Mouse (Mus musculus) retina, embryonic 14.5 days (tissue): ENCODE results near the gene Cep131.

ENCODE experiments used
- DNase-seq: peaks from one replicate; pipeline ENCODE4 v3.0.0-alpha.2; 2015; ENCODE audit warnings: low spot score

Cep131 gene

DNA sequence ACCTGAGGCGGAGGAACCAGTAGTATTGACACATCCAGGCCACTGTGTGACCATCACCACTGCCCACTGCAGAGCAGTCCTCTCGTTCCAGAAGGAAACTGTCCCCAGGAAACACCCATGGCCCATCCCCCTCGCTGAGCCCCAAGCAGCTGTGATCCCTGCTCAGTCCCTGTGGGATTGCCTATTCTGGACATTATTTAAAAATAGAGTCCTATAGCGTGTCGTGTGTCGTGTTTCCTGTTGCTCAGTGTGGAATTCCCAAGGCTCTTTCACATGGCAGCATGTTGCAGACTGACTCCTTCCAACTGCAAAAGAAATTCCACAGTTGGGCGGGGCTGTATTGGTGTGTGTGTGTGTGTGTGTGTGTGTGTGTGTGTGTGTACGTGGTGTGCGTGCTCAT is 34.4 kb downstream of the Cep131 start:
- no peak for DNase-seq

DNA sequence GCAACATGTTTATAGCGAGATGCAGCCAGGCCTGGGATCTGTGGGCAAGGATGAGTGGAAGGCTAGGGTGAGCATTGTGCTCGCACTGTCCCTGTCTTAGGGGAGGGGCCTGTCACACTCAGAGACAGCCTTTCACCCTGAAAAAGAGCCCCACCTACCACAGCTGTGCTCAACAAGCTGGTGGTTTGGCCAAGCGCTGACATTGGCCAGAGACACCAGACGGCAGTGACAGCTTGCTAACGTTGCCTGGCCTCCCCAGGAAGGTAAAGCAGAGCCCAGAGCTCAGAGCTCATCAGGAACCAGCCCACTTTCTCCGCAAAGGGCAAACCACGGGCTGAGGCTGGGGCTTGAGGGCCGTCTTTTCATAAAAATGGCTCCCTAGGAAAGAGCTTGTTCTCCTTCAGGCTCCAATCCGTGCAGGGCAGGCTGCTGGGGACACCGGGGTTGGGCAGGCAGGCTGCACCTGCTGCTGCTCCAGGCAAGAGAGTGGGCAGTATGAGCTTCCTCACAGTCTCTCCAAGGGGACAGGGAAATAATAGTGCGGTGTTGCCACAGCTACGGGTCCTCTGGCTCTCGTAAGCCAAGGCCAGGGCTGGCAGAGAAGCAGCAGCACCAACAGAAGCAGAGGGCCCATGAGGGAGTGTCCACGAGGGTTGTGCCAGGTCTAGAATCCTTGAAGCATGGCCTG is 35.4 kb downstream of the Cep131 start:
- peak; percentile 51 for DNase-seq

DNA sequence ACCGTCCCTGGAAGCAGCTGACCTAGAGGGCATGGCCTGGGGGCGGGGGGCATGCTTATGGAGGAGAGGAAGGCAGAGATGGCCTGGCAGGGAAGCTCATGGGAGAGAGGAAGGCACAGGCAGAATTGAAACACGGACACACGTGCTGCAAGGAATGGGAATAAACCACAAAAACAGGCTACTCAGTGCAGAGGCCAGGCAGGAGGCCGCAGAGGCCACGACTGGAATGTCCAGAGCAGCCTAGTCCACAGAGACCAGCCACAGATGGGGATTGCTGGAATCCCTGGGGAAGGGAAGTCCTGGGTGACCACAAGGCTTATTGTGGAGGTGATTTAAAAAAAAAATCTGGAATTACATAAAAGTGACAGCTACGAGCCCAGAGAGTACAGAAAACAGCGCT is 37.6 kb downstream of the Cep131 start:
- no peak for DNase-seq

DNA sequence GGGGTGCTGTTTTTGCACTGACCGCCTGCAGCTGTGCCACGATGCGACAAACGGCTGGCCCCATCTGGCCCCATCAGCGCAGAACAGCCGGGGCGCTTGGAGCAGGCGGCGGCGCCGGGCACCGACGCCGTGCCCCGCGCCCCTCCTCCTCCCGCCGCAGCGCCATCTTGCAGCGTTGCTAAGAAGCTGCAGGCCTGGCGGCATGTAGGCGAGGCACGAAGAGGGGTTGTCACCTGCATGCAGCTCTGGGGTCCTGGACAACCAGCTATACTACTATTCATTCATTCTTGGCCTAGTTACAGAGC is 38.4 kb downstream of the Cep131 start:
- DNase-seq, result peak; percentile 77

DNA sequence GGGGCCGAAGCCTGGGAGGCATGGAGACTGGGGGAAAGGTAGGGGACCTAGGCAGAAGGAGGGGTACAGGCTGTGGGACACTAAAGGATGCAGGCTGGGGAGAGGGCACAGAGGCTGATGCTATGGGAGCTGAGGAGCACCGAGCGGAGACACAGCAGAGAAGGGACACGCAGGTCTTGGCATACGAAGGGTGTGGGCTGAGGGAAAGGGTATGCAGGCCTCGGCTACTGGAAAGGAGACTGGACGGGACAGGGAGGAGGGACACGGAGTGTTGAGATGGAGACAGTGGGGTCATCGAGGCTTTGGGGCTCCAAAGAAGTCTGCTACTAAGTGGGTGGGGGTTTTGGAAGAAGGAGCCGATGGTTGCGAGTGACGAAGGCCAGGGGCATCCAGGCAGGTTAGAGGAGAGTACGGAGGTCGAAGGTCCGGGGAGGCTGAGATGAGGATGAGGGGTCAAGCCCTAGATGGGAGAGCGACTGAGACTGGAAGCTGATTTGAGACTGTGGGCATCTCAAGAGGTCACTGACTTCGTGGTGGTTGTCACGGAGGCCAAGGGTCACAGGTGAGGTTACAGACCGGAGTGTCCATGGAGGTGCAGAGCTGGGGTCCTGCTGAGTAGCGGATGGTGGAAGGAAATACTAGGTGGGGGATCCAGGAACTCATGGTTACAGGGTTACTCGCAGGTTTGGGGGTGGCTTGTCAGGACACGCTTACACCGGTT is 38.9 kb downstream of the Cep131 start:
- peak; percentile 41 for DNase-seq

DNA sequence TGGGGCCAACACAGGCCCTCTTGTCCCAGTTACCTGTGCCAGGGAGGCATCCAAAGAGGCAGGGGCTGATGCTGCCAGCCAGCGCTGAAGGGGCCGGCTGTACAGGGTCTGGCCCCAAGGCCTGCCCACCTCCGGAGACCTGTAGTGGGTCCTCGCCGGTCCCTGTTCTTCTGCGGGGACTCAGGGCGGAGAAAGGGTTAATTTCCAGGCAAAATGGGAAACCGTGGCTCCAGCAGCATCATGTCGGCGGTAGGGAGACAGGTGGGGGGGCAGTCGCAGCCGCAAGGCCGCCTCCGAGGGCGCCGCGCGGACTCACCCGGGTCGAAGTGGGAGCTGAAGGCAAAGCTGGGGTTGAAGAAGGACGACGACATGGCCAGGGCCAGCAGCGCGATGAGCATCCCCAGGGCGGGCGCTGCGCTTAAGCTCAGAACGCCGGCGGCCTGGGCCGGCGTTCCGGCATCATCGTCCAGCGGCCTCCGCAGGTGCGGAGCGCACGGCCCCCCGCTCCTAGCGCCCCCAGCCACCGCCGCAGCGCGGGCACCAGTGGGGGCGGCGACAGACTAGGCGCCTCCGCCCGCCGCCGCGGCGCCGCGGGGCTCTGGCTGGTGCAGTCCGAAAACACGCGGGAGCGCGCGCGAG is 40.0 kb downstream of the Cep131 start, which contains the start of gene Aatk:
Aatk (minus strand) TSS at position 615 of the 639 bp plus-strand sequence.
- DNase-seq, result peak; percentile 59

DNA sequence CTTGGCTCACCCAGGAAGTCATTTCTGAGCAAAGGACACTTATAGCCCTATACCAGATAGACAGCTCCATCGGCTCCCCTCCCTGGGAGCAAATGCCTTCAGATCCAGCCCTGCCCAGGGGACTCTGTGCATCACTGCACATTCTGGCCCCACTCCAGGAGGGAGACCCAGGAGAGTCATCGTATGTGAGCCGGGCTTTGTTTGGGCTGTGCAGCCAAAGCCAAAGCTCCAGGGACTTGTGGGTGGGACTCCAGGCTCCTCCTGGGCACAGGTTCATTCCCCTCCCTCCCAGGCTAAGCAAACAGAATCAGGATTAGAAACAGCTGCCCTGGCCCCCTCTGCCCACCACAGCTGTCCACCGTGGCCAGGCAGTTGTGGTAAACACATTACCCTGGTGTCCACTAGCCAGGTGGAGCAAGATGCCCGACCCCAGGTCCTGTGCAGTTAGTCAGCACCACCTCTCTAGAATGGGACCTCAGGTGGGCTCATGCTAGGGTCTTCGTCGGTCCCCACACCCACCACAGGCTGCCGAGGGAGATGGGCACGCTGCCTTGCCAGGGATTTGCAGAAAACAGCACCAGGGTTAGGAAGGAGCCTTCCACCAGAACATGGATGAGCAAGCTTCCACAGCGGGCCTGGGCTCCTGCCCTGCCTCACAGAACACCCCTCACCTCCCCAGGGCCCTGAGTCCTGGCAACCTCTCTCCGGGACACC is 40.6 kb downstream of the Cep131 start:
- DNase-seq, result no peak

DNA sequence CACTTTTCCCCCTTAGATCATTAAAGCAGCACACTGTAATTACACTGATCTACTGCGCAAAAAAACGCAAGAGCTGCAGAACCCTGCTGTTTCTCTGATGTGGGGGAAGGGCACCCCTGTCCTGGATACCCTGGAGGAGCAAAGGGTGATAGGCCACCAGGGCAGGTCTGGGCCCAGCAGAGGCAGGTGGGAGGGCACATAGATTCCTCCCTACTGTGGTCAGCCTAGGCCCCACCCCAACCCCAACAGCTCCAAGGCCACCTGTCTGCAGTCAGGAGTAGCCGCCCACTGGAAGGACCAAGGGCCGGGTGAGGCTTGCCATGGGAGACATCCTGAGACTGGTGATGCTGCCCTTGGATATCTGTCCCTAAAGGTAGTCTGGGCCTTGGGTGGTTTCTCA is 41.3 kb downstream of the Cep131 start:
- no peak for DNase-seq

DNA sequence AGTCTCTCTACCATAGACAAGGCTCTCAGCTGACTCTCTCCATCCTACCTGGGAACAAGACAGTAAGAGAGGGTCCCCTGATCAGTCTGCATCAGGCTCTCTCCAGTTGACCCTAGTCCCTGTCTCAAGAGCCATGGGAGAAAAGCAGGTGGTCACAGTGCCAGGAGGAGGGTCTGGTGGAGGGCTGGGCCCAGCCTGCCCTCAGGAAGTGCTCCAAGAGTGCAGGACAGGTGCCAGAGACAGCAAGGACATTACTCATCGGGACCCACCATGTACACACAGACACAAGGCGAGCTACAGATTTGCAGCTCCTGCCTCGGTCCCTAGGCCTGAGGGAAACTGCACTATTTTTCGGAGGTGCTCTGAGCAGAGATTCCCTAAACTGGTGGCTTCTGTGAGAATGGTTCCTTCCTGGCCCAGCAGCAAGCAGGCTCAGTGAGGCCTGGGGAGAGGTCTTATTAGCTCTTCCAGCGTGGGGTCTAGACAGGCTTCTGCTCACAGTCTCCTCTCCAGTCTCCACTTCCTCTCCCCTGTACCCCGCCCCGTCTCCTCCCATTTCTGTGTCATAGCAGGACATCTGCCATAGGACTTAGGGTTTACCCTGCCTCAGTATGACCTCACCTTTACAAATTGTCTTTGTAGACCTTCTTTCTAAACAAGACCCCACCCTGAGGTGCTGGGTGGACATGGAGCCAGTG is 44.3 kb downstream of the Cep131 start:
- no peak for DNase-seq

DNA sequence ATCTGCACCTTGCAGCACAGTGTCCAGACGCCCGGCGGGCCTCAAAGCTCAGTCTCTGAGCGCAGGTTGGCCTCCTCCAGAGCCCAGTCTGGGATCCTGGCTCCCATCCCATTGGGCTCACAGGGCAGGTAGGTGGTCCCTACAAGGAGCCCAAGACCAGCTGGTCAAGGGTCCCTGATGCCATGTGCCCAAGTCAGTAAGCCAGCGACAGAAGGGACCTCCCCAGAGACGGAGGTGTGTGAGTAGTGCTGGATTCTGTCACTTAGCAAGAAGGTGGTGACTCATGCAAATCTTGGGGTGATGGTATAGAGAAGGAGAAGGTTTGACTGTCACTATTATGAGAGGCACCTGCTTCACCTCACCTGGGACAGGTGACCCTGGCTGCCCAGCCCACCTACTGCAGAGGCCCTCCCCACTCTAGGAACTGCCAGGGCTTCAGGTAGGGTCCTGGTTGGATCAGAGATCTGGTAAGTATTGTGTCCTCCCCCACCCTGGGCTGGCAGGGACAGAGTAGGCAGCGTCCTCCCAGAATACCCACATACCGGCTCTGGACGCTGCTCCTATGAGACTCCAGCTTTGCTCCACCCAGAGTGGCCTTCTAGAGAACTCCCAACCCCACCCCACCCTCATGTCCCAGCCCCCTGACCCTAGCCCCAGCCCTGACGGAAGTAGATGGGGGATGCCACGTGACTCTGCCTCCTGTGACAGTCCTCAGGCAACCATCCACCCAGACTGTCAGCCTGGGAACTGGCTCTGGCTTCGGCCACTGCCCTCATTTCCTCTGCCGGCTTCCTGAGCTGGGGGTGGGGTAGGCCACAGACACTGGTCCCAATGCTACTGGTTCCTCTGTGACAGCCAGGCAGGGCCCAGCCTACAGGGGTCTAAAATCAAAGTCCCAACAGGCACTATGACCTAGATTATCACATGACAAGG is 45.2 kb downstream of the Cep131 start:
- DNase-seq, result peak; percentile 31

DNA sequence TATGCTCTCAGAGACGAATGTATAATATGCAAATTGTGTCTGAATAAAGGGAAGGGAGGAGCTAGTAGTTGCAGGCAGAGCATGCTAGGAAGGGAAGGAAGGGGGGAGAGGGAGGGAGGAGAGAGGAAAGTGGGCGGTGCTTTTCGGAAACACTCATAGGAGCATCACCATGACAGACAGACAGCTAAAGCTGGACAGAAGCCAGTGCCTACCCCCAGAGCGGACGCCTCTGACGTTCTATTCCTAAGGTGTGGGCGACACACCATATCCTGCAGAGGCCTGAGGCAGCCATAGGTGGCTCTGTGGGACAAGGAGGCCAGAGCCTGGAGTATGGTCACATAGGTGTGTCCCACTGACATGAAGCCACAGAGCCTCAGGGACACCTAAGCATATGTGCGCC is 46.2 kb downstream of the Cep131 start:
- no peak for DNase-seq

DNA sequence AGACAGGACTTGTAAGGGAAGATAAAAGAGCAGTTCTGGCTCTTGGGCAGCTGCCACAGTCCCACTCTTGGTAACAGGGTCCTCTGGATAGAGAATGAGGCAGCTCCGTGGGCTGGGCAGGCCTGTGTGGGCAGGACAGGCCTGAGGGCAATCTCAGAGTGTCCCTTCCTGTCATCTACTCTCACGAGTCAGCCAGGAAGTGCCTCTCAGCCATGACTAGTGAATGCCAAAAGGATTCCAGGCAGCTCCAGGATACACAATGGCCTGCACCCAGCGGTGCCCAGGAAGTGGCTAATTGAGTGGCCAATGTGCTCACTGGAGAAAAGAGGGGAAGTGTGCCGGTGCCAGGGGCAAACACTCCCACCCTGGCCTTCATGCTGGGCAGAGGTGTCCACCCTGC is 47.0 kb downstream of the Cep131 start:
- DNase-seq, result no peak

DNA sequence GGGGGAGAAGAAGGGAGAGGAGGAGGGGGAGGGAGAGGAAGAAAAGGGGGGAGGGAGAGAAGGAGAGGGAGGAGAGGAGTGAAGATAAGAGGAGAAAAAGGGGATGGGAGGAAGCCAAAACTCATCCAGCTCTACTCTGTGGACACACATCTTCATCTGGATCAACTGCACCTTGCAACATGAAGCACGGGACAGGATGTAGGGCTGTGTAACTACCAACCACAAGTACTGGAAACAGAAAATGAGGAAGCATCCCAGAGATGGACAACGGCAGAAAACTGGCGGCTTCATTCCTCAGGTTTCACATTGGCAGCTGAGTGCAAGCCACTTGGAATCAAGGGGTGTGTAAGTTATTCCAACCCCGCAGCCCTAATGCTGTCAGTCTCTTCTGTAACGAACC is 51.9 kb downstream of the Cep131 start:
- DNase-seq, result no peak

DNA sequence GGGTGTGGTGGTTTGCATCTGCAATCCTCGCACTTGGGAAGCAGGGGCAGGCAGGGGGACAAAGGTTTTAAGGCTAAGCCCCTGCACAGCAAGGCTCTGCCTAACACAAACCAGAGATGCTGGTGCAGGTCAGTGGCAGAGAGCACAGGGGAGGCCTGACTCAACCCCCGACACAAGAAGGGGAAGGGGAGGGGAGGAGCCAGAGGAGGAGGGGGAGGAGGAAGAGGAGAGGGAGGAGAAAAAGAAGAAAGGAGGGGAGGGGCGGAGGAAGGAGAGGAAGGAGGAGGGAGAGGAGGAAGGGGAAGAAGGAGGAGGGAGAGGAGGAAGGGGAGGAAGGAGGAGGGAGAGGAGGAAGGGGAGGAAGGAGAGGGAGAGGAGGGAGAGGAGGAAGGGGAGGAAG is 52.3 kb downstream of the Cep131 start:
- no peak for DNase-seq

DNA sequence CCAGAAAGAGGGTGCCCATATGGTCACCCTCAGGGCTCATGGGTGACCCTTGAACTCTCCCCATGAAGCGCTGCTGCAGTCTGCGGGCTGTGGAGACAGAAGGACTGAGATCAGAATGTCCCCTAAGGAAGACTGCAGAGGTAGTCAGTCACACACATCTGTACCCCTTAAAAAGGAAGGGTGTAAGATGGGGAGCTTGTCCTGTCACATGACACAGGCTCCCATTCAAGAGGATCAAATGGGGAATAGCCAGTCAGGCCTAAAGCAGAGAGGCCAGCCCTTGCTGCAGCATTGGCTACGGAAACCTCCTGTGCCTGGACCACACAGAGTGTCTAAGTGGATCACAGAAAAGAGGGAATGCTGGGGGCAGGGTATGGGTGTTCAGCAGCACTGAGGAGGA is 53.2 kb downstream of the Cep131 start:
- DNase-seq, result no peak

DNA sequence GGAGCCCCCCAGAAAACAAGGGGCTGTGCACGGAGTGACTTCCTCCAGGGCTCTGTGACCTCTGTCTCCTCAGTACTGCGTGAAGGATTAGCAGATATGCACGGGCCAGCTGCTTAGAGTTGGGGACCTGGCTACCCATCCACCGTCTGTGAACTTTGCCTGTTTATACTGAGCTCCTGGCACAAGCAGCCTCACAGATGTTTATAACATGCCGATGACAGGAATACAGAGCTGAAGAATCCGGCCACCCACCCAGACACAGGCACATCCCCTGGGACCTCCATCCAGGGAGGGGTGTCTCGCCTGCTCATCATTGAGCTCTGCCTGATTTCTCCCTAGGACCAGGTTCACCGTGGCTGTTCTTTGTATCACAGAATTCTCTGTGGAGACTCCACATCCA is 54.6 kb downstream of the Cep131 start:
- no peak for DNase-seq

DNA sequence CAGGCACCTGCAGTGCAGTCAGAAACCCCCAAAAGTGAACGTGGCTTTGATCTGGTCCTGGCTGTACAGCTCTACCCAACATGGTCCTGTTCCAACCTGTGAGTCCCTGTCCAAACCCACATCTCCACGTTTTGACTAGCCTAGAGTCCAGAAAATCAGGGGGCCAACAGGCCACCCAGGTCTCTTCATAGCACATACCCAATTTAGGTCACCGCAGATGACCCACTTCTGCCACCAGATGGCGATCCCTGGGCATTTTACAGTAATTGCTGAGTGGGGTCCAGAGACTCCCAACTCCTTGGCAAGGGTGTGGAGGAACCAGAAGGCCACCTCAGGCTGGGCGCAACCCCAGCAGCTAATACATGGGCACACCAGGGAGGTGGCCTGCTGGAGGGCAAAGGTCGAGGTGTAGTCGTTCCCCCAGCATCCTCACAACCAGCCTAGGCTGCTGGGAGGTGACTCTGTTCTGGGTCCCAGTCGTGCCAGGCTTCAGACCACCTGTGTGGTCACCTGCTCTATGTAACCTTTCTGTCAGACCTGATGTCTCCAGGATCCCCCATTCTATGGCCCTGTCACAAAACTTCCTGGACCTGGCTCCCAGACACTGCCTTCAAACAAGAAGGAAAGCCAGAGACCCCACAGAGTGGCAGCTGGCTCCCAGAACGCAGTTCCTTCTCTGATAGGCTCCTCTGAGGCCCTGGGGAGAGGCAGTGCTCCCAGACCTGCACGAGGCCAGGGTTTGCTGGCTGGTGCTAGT is 56.3 kb downstream of the Cep131 start:
- DNase-seq, result peak; percentile 85

DNA sequence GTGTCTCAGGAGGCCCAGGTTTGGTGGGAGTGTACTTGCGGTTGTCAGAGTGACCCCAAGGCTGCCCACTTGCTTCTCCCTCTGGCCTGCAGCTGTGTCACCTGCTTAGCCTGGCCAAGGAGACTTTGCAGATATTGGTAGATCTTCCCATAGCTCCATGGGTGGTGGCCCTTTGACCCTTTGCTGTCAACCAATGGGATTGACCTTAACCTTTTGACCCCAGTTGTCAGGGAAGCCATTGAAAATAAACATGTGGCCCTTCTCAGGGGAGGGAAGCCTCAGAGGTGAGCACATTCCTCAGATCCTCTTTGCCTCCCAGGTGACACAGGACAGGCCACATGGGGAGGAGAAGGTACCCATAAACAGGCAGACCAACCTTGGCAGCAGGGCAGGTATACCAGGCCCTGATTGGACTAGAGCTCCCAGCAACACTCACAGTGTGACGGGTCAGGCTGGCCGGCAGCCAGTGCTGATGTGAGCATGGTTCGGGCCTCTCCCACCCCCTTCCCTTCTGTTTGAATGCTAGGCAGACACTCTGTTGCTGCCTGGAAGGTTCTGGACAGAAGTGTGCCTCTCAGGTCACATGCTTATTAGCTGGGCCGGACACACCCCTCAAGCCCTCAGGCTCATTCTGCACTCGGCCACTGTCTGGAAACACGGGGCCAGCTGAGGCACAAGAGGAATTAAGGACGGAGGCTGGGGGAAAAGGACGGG is 57.0 kb downstream of the Cep131 start:
- DNase-seq, result peak; percentile 32

DNA sequence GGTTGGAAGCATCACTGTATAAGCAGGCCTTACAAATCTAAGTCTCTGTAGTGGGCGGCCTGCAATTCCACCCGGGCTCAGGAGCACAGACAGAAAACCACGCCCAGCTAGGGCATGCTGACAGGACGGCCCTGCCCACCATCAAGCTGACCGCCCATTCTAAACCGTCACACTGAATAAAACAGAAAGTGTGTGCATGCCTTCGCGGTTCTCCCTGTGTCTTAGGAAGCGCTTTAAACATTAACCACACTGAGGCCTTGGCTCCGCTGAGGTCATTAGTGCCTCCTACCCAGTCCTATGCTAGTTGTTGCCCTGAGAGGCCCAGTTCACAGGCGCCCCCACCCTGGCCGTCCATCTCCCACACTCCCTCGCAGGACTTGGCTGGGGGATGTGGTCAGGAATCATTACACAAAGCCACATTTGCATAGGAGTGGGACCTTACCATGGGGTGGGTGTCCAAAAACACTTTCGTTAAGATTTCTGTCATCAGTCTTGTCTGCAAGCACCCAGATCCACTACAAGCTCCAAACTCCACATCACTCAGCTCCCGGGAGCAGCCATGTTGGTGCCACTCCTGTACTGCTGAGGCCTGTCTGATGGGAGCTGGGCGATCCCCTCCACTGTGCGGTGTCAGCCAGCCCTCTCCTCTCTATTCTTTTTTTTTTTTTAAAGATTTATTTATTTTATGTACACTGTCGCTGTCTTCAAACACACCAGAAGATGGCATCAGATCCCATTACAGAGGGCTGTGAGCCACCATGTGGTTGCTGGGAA is 58.1 kb downstream of the Cep131 start:
- DNase-seq, result no peak
